Comparison of ENCODE assay signal across 9 mouse cellular contexts in genomic region chr3:94399663-94400310, GRCm38 (mm10). TPM values are rescaled to one million over a fixed set of nuclear protein-coding genes. Genes with fewer than 3 reads are reported as not detected.
A peak's percentile ranks its signal among the peaks of the same experiment; 100 is the strongest.
DNase-seq lines count a peak whose midpoint lies in the region; ATAC-seq and TF ChIP-seq lines count a peak whose summit lies in the region.
"Had no signal": no experiment of that assay in that cellular context is flagged by ENCODE, and none has a peak within 500 bp of the region (broad histone marks: within the 10 kb centered on the region; RNA-seq: fewer than 3 reads in every experiment).

No protein-coding gene starts in this region.

- no peak overlapping the region for H3K4me3 ChIP-seq in kidney, embryonic 15.5 days (replicated peaks)
- H3K4me3 ChIP-seq in kidney, embryonic 16.5 days (ENCODE audit: low read length) = no peak overlapping the region
- peak overlapping the region; percentile 24; the same call in 1 of the 2 replicates for H3K4me3 ChIP-seq in forebrain, embryonic 11.5 days (ENCODE audit: low read depth, low read length)
- peak overlapping the region; percentile 37 for H3K4me3 ChIP-seq in hindbrain, postnatal 0 days (ENCODE audit: low read length)
- peak overlapping the region; percentile 35 for H3K4me3 ChIP-seq in neural tube, embryonic 13.5 days

- no peaks in the 10 kb centered on the region for H3K36me3 ChIP-seq in kidney, embryonic 15.5 days
- no peaks in the 10 kb centered on the region for H3K36me3 ChIP-seq in kidney, embryonic 16.5 days (ENCODE audit: insufficient read depth, low read length)
- no peaks in the 10 kb centered on the region for H3K36me3 ChIP-seq in forebrain, embryonic 11.5 days (ENCODE audit: control insufficient read depth, insufficient read depth, low read length)
- no peaks in the 10 kb centered on the region for H3K36me3 ChIP-seq in hindbrain, postnatal 0 days (ENCODE audit: insufficient read depth, low read length)
- H3K36me3 ChIP-seq in neural tube, embryonic 13.5 days = no peaks in the 10 kb centered on the region

- peaks cover 58% of the 10 kb centered on the region for H3K27me3 ChIP-seq in kidney, embryonic 15.5 days
- peaks cover 33% of the 10 kb centered on the region for H3K27me3 ChIP-seq in kidney, embryonic 16.5 days (ENCODE audit: insufficient read depth, low read length)
- no peaks in the 10 kb centered on the region for H3K27me3 ChIP-seq in forebrain, embryonic 11.5 days (ENCODE audit: control insufficient read depth, insufficient read depth, low read length)
- H3K27me3 ChIP-seq in hindbrain, postnatal 0 days (ENCODE audit: insufficient read depth, low read length) = no peaks in the 10 kb centered on the region
- peaks cover 51% of the 10 kb centered on the region for H3K27me3 ChIP-seq in neural tube, embryonic 13.5 days

- TF ChIP-seq CTCF in hindbrain, postnatal 0 days (IDR thresholded peaks at IDR 0.05; ENCODE audit: low read depth) = no peak

- H3K9ac ChIP-seq in kidney, embryonic 15.5 days = no peak overlapping the region
- H3K9ac ChIP-seq in kidney, embryonic 16.5 days (replicated peaks; ENCODE audit: low read length) = no peak overlapping the region
- peak overlapping the region; percentile 47 for H3K9ac ChIP-seq in forebrain, embryonic 11.5 days (ENCODE audit: low read length)
- H3K9ac ChIP-seq in hindbrain, postnatal 0 days (replicated peaks; ENCODE audit: low read length) = peak overlapping the region; percentile 50
- peak overlapping the region; percentile 65 for H3K9ac ChIP-seq in neural tube, embryonic 13.5 days

- peaks cover 29% of the 10 kb centered on the region for H3K4me1 ChIP-seq in kidney, embryonic 15.5 days
- H3K4me1 ChIP-seq in kidney, embryonic 16.5 days (ENCODE audit: insufficient read depth, low read length) = peaks cover 9% of the 10 kb centered on the region; the same call in 1 of the 2 replicates
- H3K4me1 ChIP-seq in forebrain, embryonic 11.5 days (replicated peaks; ENCODE audit: control insufficient read depth, insufficient read depth, low read length) = peaks cover 12% of the 10 kb centered on the region
- peaks cover 10% of the 10 kb centered on the region; the same call in 1 of the 2 replicates for H3K4me1 ChIP-seq in hindbrain, postnatal 0 days (ENCODE audit: insufficient read depth, low read length)
- H3K4me1 ChIP-seq in neural tube, embryonic 13.5 days (replicated peaks) = peaks cover 31% of the 10 kb centered on the region

- H3K9me3 ChIP-seq in kidney, embryonic 15.5 days (replicated peaks) = no peaks in the 10 kb centered on the region
- H3K9me3 ChIP-seq in kidney, embryonic 16.5 days (ENCODE audit: low read length) = no peaks in the 10 kb centered on the region
- no peaks in the 10 kb centered on the region for H3K9me3 ChIP-seq in forebrain, embryonic 11.5 days (ENCODE audit: control insufficient read depth, low read length)
- H3K9me3 ChIP-seq in hindbrain, postnatal 0 days (ENCODE audit: low read length) = no peaks in the 10 kb centered on the region
- H3K9me3 ChIP-seq in neural tube, embryonic 13.5 days = no peaks in the 10 kb centered on the region

- no peak for DNase-seq in forebrain, embryonic 11.5 days (ENCODE audit: low spot score)
- DNase-seq in hindbrain, postnatal 0 days (ENCODE audit: low spot score) = peak; percentile 15
- no peak for DNase-seq in adrenal gland, postnatal 36 days
- DNase-seq in lung, postnatal 14 days = no peak
- DNase-seq in right cerebral cortex, postnatal 36 days (ENCODE audit: low spot score in 2 of 2) = no peak

- 44% methylated on average over 5 of the region's 5 CpGs for WGBS in kidney, embryonic 15.5 days
- 48% methylated on average over 5 of the region's 5 CpGs for WGBS in kidney, embryonic 16.5 days
- WGBS in forebrain, embryonic 11.5 days = 14% methylated on average over 5 of the region's 5 CpGs
- WGBS in hindbrain, postnatal 0 days = 17% methylated on average over 5 of the region's 5 CpGs
- WGBS in neural tube, embryonic 13.5 days = 14% methylated on average over 5 of the region's 5 CpGs

- ATAC-seq in kidney, embryonic 15.5 days (replicated peaks; ENCODE audit: low FRiP score) = no peak
- no peak for ATAC-seq in kidney, embryonic 16.5 days (ENCODE audit: low FRiP score, low TSS enrichment)
- ATAC-seq in forebrain, embryonic 11.5 days (replicated peaks; ENCODE audit: low FRiP score) = peak; percentile 26; the same call in 1 of the 2 replicates
- ATAC-seq in hindbrain, postnatal 0 days = no peak
- ATAC-seq in neural tube, embryonic 13.5 days (ENCODE audit: low read depth) = no peak

- 0 out of 2 replicates have a peak overlapping the region, but pooled peaks have one; percentile 60 for H3K4me2 ChIP-seq in kidney, embryonic 15.5 days
- no peak overlapping the region; the same call in 1 of the 2 replicates for H3K4me2 ChIP-seq in kidney, embryonic 16.5 days (replicated peaks; ENCODE audit: low read depth, low read length)
- peak overlapping the region; percentile 57 for H3K4me2 ChIP-seq in forebrain, embryonic 11.5 days (ENCODE audit: low read depth, low read length, severe bottlenecking)
- H3K4me2 ChIP-seq in hindbrain, postnatal 0 days (ENCODE audit: low read depth, low read length) = peak overlapping the region; percentile 74
- peak overlapping the region; percentile 66 for H3K4me2 ChIP-seq in neural tube, embryonic 13.5 days

- no peak overlapping the region for H3K27ac ChIP-seq in kidney, embryonic 15.5 days
- H3K27ac ChIP-seq in kidney, embryonic 16.5 days (ENCODE audit: low read length) = no peak overlapping the region
- no peak overlapping the region for H3K27ac ChIP-seq in forebrain, embryonic 11.5 days (ENCODE audit: low read depth, low read length)
- 0 out of 2 replicates have a peak overlapping the region, but pooled peaks have one; percentile 32 for H3K27ac ChIP-seq in hindbrain, postnatal 0 days
- H3K27ac ChIP-seq in neural tube, embryonic 13.5 days (replicated peaks) = no peak overlapping the region

RNA-seq across cellular contexts. Expression of gene Lingo4, which starts 1.5 kb away (rescaled TPM):
- polyA plus RNA-seq in kidney, embryonic 15.5 days (2015; fragmentation: Nextera tagmentation; extraction: Ambion mirVana) = 0.17 and 0.32 TPM in 2 replicates
- 0.23 and 0.44 TPM in 2 replicates for polyA plus RNA-seq in kidney, embryonic 16.5 days (2015; fragmentation: Nextera tagmentation; extraction: Ambion mirVana)
- 0.23 and 0.35 TPM in 2 replicates for polyA plus RNA-seq in forebrain, embryonic 11.5 days (2014; fragmentation: Nextera tagmentation; extraction: Ambion mirVana)
- 3.7 and 3.9 TPM in 2 replicates for total RNA-seq in hindbrain, postnatal 0 days (2014; rRNA removed)
- 2.1 and 2.5 TPM in 2 replicates for polyA plus RNA-seq in hindbrain, postnatal 0 days (2015; fragmentation: Nextera tagmentation; extraction: Ambion mirVana)
- 0.70 and 1.0 TPM in 2 replicates for polyA plus RNA-seq in neural tube, embryonic 13.5 days (2015; fragmentation: Nextera tagmentation; extraction: Ambion mirVana)
- under 1 TPM; 0.66 to 0.73 TPM for total RNA-seq in adrenal gland, postnatal 36 days (2021)
- polyA plus RNA-seq: limb, embryonic 11.5 days had no signal

RNA-seq across cellular contexts. Expression of gene Tdrkh, which starts 13.3 kb away (rescaled TPM):
- 12.0 and 15.5 TPM in 2 replicates for polyA plus RNA-seq in kidney, embryonic 15.5 days (2015; fragmentation: Nextera tagmentation; extraction: Ambion mirVana)
- 12.1 and 13.8 TPM in 2 replicates for polyA plus RNA-seq in kidney, embryonic 16.5 days (2015; fragmentation: Nextera tagmentation; extraction: Ambion mirVana)
- polyA plus RNA-seq in forebrain, embryonic 11.5 days (2014; fragmentation: Nextera tagmentation; extraction: Ambion mirVana) = 55.0 and 57.5 TPM in 2 replicates
- 11.8 and 13.7 TPM in 2 replicates for total RNA-seq in hindbrain, postnatal 0 days (2014; rRNA removed)
- polyA plus RNA-seq in hindbrain, postnatal 0 days (2015; fragmentation: Nextera tagmentation; extraction: Ambion mirVana) = 46.8 and 48.6 TPM in 2 replicates
- polyA plus RNA-seq in neural tube, embryonic 13.5 days (2015; fragmentation: Nextera tagmentation; extraction: Ambion mirVana) = 51.0 and 51.9 TPM in 2 replicates
- 10 to 100 TPM in 1 of 2 experiments, 1 to 10 TPM in 1; 7.4 to 10.6 TPM for total RNA-seq in adrenal gland, postnatal 36 days (2021)

RNA-seq across cellular contexts. Expression of gene Rorc, which starts 27.2 kb away (rescaled TPM):
- polyA plus RNA-seq in kidney, embryonic 15.5 days (2015; fragmentation: Nextera tagmentation; extraction: Ambion mirVana) = 8.6 and 9.6 TPM in 2 replicates
- 14.9 and 15.2 TPM in 2 replicates for polyA plus RNA-seq in kidney, embryonic 16.5 days (2015; fragmentation: Nextera tagmentation; extraction: Ambion mirVana)
- 0.60 and 1.3 TPM in 2 replicates for polyA plus RNA-seq in forebrain, embryonic 11.5 days (2014; fragmentation: Nextera tagmentation; extraction: Ambion mirVana)
- total RNA-seq in hindbrain, postnatal 0 days (2014; rRNA removed) = 1.5 TPM in 2 replicates
- 0.45 and 0.79 TPM in 2 replicates for polyA plus RNA-seq in hindbrain, postnatal 0 days (2015; fragmentation: Nextera tagmentation; extraction: Ambion mirVana)
- 0.33 and 0.36 TPM in 2 replicates for polyA plus RNA-seq in neural tube, embryonic 13.5 days (2015; fragmentation: Nextera tagmentation; extraction: Ambion mirVana)
- 10 to 100 TPM; 19.0 to 20.2 TPM for total RNA-seq in adrenal gland, postnatal 36 days (2021)

RNA-seq across cellular contexts. Expression of gene C2cd4d, which starts 37.5 kb away (rescaled TPM):
- polyA plus RNA-seq in kidney, embryonic 15.5 days (2015; fragmentation: Nextera tagmentation; extraction: Ambion mirVana) = 0.40 and 0.59 TPM in 2 replicates
- polyA plus RNA-seq in kidney, embryonic 16.5 days (2015; fragmentation: Nextera tagmentation; extraction: Ambion mirVana) = 0.32 and 0.46 TPM in 2 replicates
- 0.94 and 2.1 TPM in 2 replicates for polyA plus RNA-seq in forebrain, embryonic 11.5 days (2014; fragmentation: Nextera tagmentation; extraction: Ambion mirVana)
- 1.8 and 2.6 TPM in 2 replicates for total RNA-seq in hindbrain, postnatal 0 days (2014; rRNA removed)
- polyA plus RNA-seq in hindbrain, postnatal 0 days (2015; fragmentation: Nextera tagmentation; extraction: Ambion mirVana) = 1.3 and 2.2 TPM in 2 replicates
- polyA plus RNA-seq in neural tube, embryonic 13.5 days (2015; fragmentation: Nextera tagmentation; extraction: Ambion mirVana) = 2.2 TPM in 2 replicates
- under 1 TPM; 0.36 to 0.40 TPM for total RNA-seq in adrenal gland, postnatal 36 days (2021)

RNA-seq across cellular contexts. Expression of gene Mrpl9, which starts 43.3 kb away (rescaled TPM):
- polyA plus RNA-seq in kidney, embryonic 15.5 days (2015; fragmentation: Nextera tagmentation; extraction: Ambion mirVana) = 68.4 and 70.4 TPM in 2 replicates
- polyA plus RNA-seq in kidney, embryonic 16.5 days (2015; fragmentation: Nextera tagmentation; extraction: Ambion mirVana) = 72.3 and 79.1 TPM in 2 replicates
- 65.3 and 67.0 TPM in 2 replicates for polyA plus RNA-seq in forebrain, embryonic 11.5 days (2014; fragmentation: Nextera tagmentation; extraction: Ambion mirVana)
- total RNA-seq in hindbrain, postnatal 0 days (2014; rRNA removed) = 45.8 and 49.2 TPM in 2 replicates
- polyA plus RNA-seq in hindbrain, postnatal 0 days (2015; fragmentation: Nextera tagmentation; extraction: Ambion mirVana) = 61.7 and 63.8 TPM in 2 replicates
- 58.6 and 62.2 TPM in 2 replicates for polyA plus RNA-seq in neural tube, embryonic 13.5 days (2015; fragmentation: Nextera tagmentation; extraction: Ambion mirVana)
- total RNA-seq in adrenal gland, postnatal 36 days (2021) = 10 to 100 TPM; 73.2 to 80.4 TPM

Comparison
In these comparisons a context has a peak if more than half of its experiments do, and no peak if none do; other contexts are left out.
1. H3K4me3 ChIP-seq: peak in forebrain, embryonic 11.5 days (single experiment), hindbrain, postnatal 0 days (single experiment) and neural tube, embryonic 13.5 days (single experiment); none in kidney, embryonic 15.5 days (single experiment) and kidney, embryonic 16.5 days (single experiment).
2. H3K9ac ChIP-seq: peak in forebrain, embryonic 11.5 days (single experiment), hindbrain, postnatal 0 days (single experiment) and neural tube, embryonic 13.5 days (single experiment); none in kidney, embryonic 15.5 days (single experiment) and kidney, embryonic 16.5 days (single experiment).